In genomic region chr16:56038090-56038489, GRCm38 (mm10) we compare ENCODE assay signal across 8 mouse cellular contexts. TPM values are rescaled to one million over a fixed set of nuclear protein-coding genes. Genes with fewer than 3 reads are reported as not detected.
DNase-seq lines count a peak whose midpoint lies in the region; ATAC-seq and TF ChIP-seq lines count a peak whose summit lies in the region.

No protein-coding gene starts in this region.

- peak overlapping the region; percentile 81 for H3K9ac ChIP-seq in lung, embryonic 14.5 days
- peak overlapping the region; percentile 88 for H3K9ac ChIP-seq in embryonic facial prominence, embryonic 15.5 days
- H3K9ac ChIP-seq in intestine, postnatal 0 days (ENCODE audit: low read depth, low read length), result peak overlapping the region; percentile 80
- H3K9ac ChIP-seq in neural tube, embryonic 14.5 days (replicated peaks; ENCODE audit: low read depth, low read length), result peak overlapping the region; percentile 84

- peak overlapping the region; percentile 82 for H3K27ac ChIP-seq in lung, embryonic 14.5 days (ENCODE audit: low read depth)
- peak overlapping the region; percentile 94 for H3K27ac ChIP-seq in embryonic facial prominence, embryonic 15.5 days (replicated peaks)
- peak overlapping the region; percentile 90 for H3K27ac ChIP-seq in intestine, postnatal 0 days (ENCODE audit: low read depth, low read length)
- H3K27ac ChIP-seq in neural tube, embryonic 14.5 days (ENCODE audit: low read depth, low read length), result peak overlapping the region; percentile 88

- ATAC-seq in lung, embryonic 14.5 days (ENCODE audit: insufficient read depth), result 0 out of 2 replicates have a peak, but pooled peaks have one; percentile 29
- no peak for ATAC-seq in embryonic facial prominence, embryonic 15.5 days (ENCODE audit: insufficient number of reproducible peaks, low FRiP score, low TSS enrichment, low read depth)
- ATAC-seq in intestine, postnatal 0 days, result no peak; the same call in 1 of the 2 replicates
- ATAC-seq in neural tube, embryonic 14.5 days (ENCODE audit: low read depth), result peak; percentile 29
- no peak for ATAC-seq in CD4-positive, CD25-positive, alpha-beta regulatory T cell, adult 4 months

- WGBS in lung, embryonic 14.5 days, result 24% methylated on average over 8 of the region's 8 CpGs
- 27% methylated on average over 8 of the region's 8 CpGs for WGBS in embryonic facial prominence, embryonic 15.5 days
- WGBS in intestine, postnatal 0 days, result 24% methylated on average over 8 of the region's 8 CpGs
- WGBS in neural tube, embryonic 14.5 days, result 31% methylated on average over 8 of the region's 8 CpGs

- H3K4me1 ChIP-seq in lung, embryonic 14.5 days (ENCODE audit: insufficient read depth), result 0 out of 2 replicates have a peak, but pooled peaks cover 6% of the 10 kb centered on the region
- peaks cover 16% of the 10 kb centered on the region for H3K4me1 ChIP-seq in embryonic facial prominence, embryonic 15.5 days
- 0 out of 2 replicates have a peak, but pooled peaks cover 4% of the 10 kb centered on the region for H3K4me1 ChIP-seq in intestine, postnatal 0 days (replicated peaks; ENCODE audit: control insufficient read depth, insufficient read depth, low read length)
- peaks cover 11% of the 10 kb centered on the region for H3K4me1 ChIP-seq in neural tube, embryonic 14.5 days (ENCODE audit: control insufficient read depth, insufficient read depth, low read length)

- no peak for DNase-seq in lung, embryonic 14.5 days
- DNase-seq in lung, postnatal 14 days, result no peak
- DNase-seq in adrenal gland, postnatal 14 days, result no peak
- DNase-seq in T-cell, adult 2 months (ENCODE audit: low spot score), result no peak

- H3K4me2 ChIP-seq in lung, embryonic 14.5 days, result peak overlapping the region; percentile 89
- H3K4me2 ChIP-seq in embryonic facial prominence, embryonic 15.5 days (replicated peaks), result peak overlapping the region; percentile 57
- H3K4me2 ChIP-seq in intestine, postnatal 0 days (replicated peaks; ENCODE audit: low read depth), result peak overlapping the region; percentile 67
- peak overlapping the region; percentile 66 for H3K4me2 ChIP-seq in neural tube, embryonic 14.5 days (ENCODE audit: low read depth, low read length)

- H3K36me3 ChIP-seq in lung, embryonic 14.5 days (ENCODE audit: insufficient read depth), result peaks cover 26% of the 10 kb centered on the region
- peaks cover 12% of the 10 kb centered on the region for H3K36me3 ChIP-seq in embryonic facial prominence, embryonic 15.5 days
- peaks cover 12% of the 10 kb centered on the region for H3K36me3 ChIP-seq in intestine, postnatal 0 days (ENCODE audit: control insufficient read depth, insufficient read depth)
- H3K36me3 ChIP-seq in neural tube, embryonic 14.5 days (ENCODE audit: control insufficient read depth, insufficient read depth, low read length), result peaks cover 5% of the 10 kb centered on the region; the same call in 1 of the 2 replicates

- TF ChIP-seq CTCF in lung, embryonic 14.5 days (IDR thresholded peaks at IDR 0.05; ENCODE audit: low read depth), result no peak
- no peak for TF ChIP-seq CTCF in intestine, postnatal 0 days (IDR thresholded peaks at IDR 0.05; ENCODE audit: low read depth)

- H3K4me3 ChIP-seq in lung, embryonic 14.5 days (ENCODE audit: low read depth, low read length), result peak overlapping the region; percentile 72
- peak overlapping the region; percentile 91 for H3K4me3 ChIP-seq in embryonic facial prominence, embryonic 15.5 days (replicated peaks)
- H3K4me3 ChIP-seq in intestine, postnatal 0 days (ENCODE audit: low read depth, low read length), result peak overlapping the region; percentile 71
- peak overlapping the region; percentile 88 for H3K4me3 ChIP-seq in neural tube, embryonic 14.5 days (ENCODE audit: low read depth, low read length)

- no peaks in the 10 kb centered on the region for H3K27me3 ChIP-seq in lung, embryonic 14.5 days (ENCODE audit: insufficient read depth, low read length)
- H3K27me3 ChIP-seq in embryonic facial prominence, embryonic 15.5 days, result no peaks in the 10 kb centered on the region
- no peaks in the 10 kb centered on the region for H3K27me3 ChIP-seq in intestine, postnatal 0 days (replicated peaks; ENCODE audit: control insufficient read depth, insufficient read depth, low read length)
- H3K27me3 ChIP-seq in neural tube, embryonic 14.5 days (ENCODE audit: control insufficient read depth, insufficient read depth, low read length), result no peaks in the 10 kb centered on the region

- no peaks in the 10 kb centered on the region for H3K9me3 ChIP-seq in lung, embryonic 14.5 days (ENCODE audit: low read depth, low read length)
- H3K9me3 ChIP-seq in embryonic facial prominence, embryonic 15.5 days (replicated peaks), result no peaks in the 10 kb centered on the region
- H3K9me3 ChIP-seq in intestine, postnatal 0 days (ENCODE audit: control insufficient read depth), result no peaks in the 10 kb centered on the region
- no peaks in the 10 kb centered on the region for H3K9me3 ChIP-seq in neural tube, embryonic 14.5 days (ENCODE audit: control insufficient read depth, low read length)

RNA-seq across cellular contexts. Expression of gene Trmt10c, which starts 0.5 kb away (rescaled TPM):
- 27.5 and 30.2 TPM in 2 replicates for polyA plus RNA-seq in lung, embryonic 14.5 days (2014; fragmentation: Nextera tagmentation; extraction: Ambion mirVana)
- polyA plus RNA-seq in embryonic facial prominence, embryonic 15.5 days (2015; fragmentation: Nextera tagmentation; extraction: Ambion mirVana), result 22.0 and 23.0 TPM in 2 replicates
- 13.4 and 14.7 TPM in 2 replicates for polyA plus RNA-seq in intestine, postnatal 0 days (2015; fragmentation: Nextera tagmentation; extraction: Ambion mirVana)
- polyA plus RNA-seq in neural tube, embryonic 14.5 days (2014; fragmentation: Nextera tagmentation; extraction: Ambion mirVana), result 21.5 and 23.8 TPM in 2 replicates
- polyA plus RNA-seq in CD4-positive, CD25-positive, alpha-beta regulatory T cell, adult 4 months (2017; shearing (Covaris generic)), result 10 to 100 TPM; 34.7 to 40.1 TPM
- total RNA-seq in adrenal gland, postnatal 14 days (2021), result 22.4 and 23.3 TPM in 2 replicates

RNA-seq across cellular contexts. Expression of gene Pcnp, which starts 8.6 kb away (rescaled TPM):
- 231 and 252 TPM in 2 replicates for polyA plus RNA-seq in lung, embryonic 14.5 days (2014; fragmentation: Nextera tagmentation; extraction: Ambion mirVana)
- 211 and 218 TPM in 2 replicates for polyA plus RNA-seq in embryonic facial prominence, embryonic 15.5 days (2015; fragmentation: Nextera tagmentation; extraction: Ambion mirVana)
- 114 TPM in 2 replicates for polyA plus RNA-seq in intestine, postnatal 0 days (2015; fragmentation: Nextera tagmentation; extraction: Ambion mirVana)
- polyA plus RNA-seq in neural tube, embryonic 14.5 days (2014; fragmentation: Nextera tagmentation; extraction: Ambion mirVana), result 197 and 228 TPM in 2 replicates
- 100 to 1,000 TPM; 279 to 285 TPM for polyA plus RNA-seq in CD4-positive, CD25-positive, alpha-beta regulatory T cell, adult 4 months (2017; shearing (Covaris generic))
- 89.7 and 90.7 TPM in 2 replicates for total RNA-seq in adrenal gland, postnatal 14 days (2021)

RNA-seq across cellular contexts. Expression of gene Senp7, which starts 10.0 kb away (rescaled TPM):
- 29.6 and 30.3 TPM in 2 replicates for polyA plus RNA-seq in lung, embryonic 14.5 days (2014; fragmentation: Nextera tagmentation; extraction: Ambion mirVana)
- polyA plus RNA-seq in embryonic facial prominence, embryonic 15.5 days (2015; fragmentation: Nextera tagmentation; extraction: Ambion mirVana), result 29.9 and 33.1 TPM in 2 replicates
- polyA plus RNA-seq in intestine, postnatal 0 days (2015; fragmentation: Nextera tagmentation; extraction: Ambion mirVana), result 10.5 and 10.6 TPM in 2 replicates
- polyA plus RNA-seq in neural tube, embryonic 14.5 days (2014; fragmentation: Nextera tagmentation; extraction: Ambion mirVana), result 62.4 and 73.6 TPM in 2 replicates
- 10 to 100 TPM; 58.4 to 84.5 TPM for polyA plus RNA-seq in CD4-positive, CD25-positive, alpha-beta regulatory T cell, adult 4 months (2017; shearing (Covaris generic))
- total RNA-seq in adrenal gland, postnatal 14 days (2021), result 22.5 and 25.9 TPM in 2 replicates

Comparison
In these comparisons a context has a peak if more than half of its experiments do, and no peak if none do; other contexts are left out.
1. ATAC-seq: peak in lung, embryonic 14.5 days (single experiment) and neural tube, embryonic 14.5 days (single experiment); none in embryonic facial prominence, embryonic 15.5 days (single experiment), intestine, postnatal 0 days (single experiment) and CD4-positive, CD25-positive, alpha-beta regulatory T cell, adult 4 months (single experiment).
2. Peak in every context shown above with its lines, with median percentiles within 50 percentile points of each other: H3K27ac ChIP-seq, H3K4me2 ChIP-seq, H3K4me3 ChIP-seq and H3K9ac ChIP-seq.